ENCODE assay signal across 8 mouse cellular contexts in the genomic region with DNA sequence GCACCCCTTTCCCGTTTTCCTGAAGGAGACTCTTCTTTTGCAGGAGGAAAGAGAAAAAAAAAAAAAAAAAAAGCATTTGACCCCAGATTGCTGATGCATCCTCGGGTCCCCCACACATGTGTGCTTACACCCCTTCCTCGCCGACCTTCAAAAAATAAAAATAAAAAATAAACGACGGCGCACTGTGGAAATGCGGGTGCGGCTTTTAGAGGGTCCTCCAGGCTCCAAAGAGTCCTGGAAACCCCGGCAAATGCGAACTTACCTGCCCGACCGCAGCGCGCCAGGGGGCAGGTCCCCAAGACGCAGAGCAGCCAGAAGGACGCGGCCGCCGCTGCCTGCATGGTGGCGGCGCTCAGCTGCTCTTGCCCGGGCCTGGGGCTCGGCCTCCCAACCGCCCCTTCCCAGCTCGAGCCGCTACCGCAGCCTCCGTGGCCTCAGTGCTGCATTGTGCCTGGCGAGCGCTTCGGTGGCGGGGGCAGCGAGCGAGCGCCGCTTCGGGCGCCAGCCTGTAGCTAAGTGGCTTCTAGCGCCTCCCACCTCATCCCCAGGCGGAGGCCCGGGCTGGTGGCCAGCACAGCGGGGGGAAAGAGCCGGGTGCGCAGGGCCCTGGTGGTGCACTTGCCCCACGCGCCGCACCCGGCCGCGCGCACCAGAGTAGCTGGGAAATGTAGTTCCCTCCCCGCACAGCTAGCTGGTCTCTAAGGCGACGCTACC. TPM values are rescaled to one million over a fixed set of nuclear protein-coding genes. Genes with fewer than 3 reads are reported as not detected.
DNase-seq lines count a peak whose midpoint lies in the region; ATAC-seq and TF ChIP-seq lines count a peak whose summit lies in the region.

A gene (minus strand): TSS at position 547 of the 714 bp plus-strand sequence.

- H3K4me3 ChIP-seq in gastrocnemius, adult 2 months: peak within 1 kb of the TSS; percentile 85
- peak within 1 kb of the TSS; percentile 80 for H3K4me3 ChIP-seq in hindbrain, embryonic 14.5 days (replicated peaks; ENCODE audit: low read length)
- H3K4me3 ChIP-seq in lung, embryonic 16.5 days (ENCODE audit: low read length): peak within 1 kb of the TSS; percentile 64

- H3K36me3 ChIP-seq in hindbrain, embryonic 14.5 days (replicated peaks; ENCODE audit: control insufficient read depth, insufficient read depth): no peaks in the 10 kb centered on the region; the same call in 1 of the 2 replicates
- no peaks in the 10 kb centered on the region for H3K36me3 ChIP-seq in lung, embryonic 16.5 days (ENCODE audit: control insufficient read depth, insufficient read depth, low read length)

- H3K9me3 ChIP-seq in hindbrain, embryonic 14.5 days (ENCODE audit: control insufficient read depth, low read length): no peaks in the 10 kb centered on the region
- no peaks in the 10 kb centered on the region for H3K9me3 ChIP-seq in lung, embryonic 16.5 days (ENCODE audit: control insufficient read depth, low read length)

- peak; percentile 96 for ATAC-seq in hindbrain, embryonic 14.5 days (ENCODE audit: low FRiP score)
- peak; percentile 97 for ATAC-seq in lung, embryonic 16.5 days (ENCODE audit: low read depth)

- H3K27ac ChIP-seq in gastrocnemius, adult 2 months: peak within 1 kb of the TSS; percentile 76
- H3K27ac ChIP-seq in hindbrain, embryonic 14.5 days: peak within 1 kb of the TSS; percentile 86
- H3K27ac ChIP-seq in lung, embryonic 16.5 days (ENCODE audit: low read length): no peak within 1 kb of the TSS

- peak within 1 kb of the TSS; percentile 83 for H3K9ac ChIP-seq in hindbrain, embryonic 14.5 days
- H3K9ac ChIP-seq in lung, embryonic 16.5 days (ENCODE audit: low read length): peak within 1 kb of the TSS; percentile 73

- H3K4me1 ChIP-seq in hindbrain, embryonic 14.5 days (replicated peaks; ENCODE audit: control insufficient read depth, insufficient read depth, low read length): peaks cover 11% of the 10 kb centered on the region
- no peaks in the 10 kb centered on the region; the same call in 1 of the 2 replicates for H3K4me1 ChIP-seq in lung, embryonic 16.5 days (replicated peaks; ENCODE audit: control insufficient read depth, insufficient read depth, low read length)

- peak within 1 kb of the TSS; percentile 52 for H3K4me2 ChIP-seq in hindbrain, embryonic 14.5 days (replicated peaks)
- peak within 1 kb of the TSS; percentile 79 for H3K4me2 ChIP-seq in lung, embryonic 16.5 days (ENCODE audit: low read depth, low read length)

- WGBS in hindbrain, embryonic 14.5 days: under 1% methylated on average over 54 of the region's 55 CpGs
- under 1% methylated on average over 46 of the region's 55 CpGs for WGBS in lung, embryonic 16.5 days

- intact Hi-C loops in gastrocnemius, adult 2 months (cut with DNase I): loop anchor here (5.0 to 10.0 kb wide), 2 partner anchors 55 to 203 kb away; a partner anchor contains a TSS

- TF ChIP-seq CTCF in gastrocnemius, adult 2 months (IDR thresholded peaks at IDR 0.05): peak; percentile 23; the same call in 1 of the 2 replicates

- peak; percentile 94 for DNase-seq in ZHBTc4 (ENCODE audit: low read depth, low spot score)
- DNase-seq in cerebellum, postnatal 4 days (ENCODE audit: low spot score in 2 of 2): peak; percentile 67 to 85
- peak; percentile 91 for DNase-seq in gastrocnemius, adult 2 months
- peak; percentile 81 for DNase-seq in hindbrain, embryonic 14.5 days (ENCODE audit: low spot score)
- DNase-seq in layer of hippocampus, postnatal 25 days (ENCODE audit: extremely low spot score in 1 of 2, low spot score in 1 of 2): peak; percentile 86 to 92
- DNase-seq in ovary, postnatal 36 days (ENCODE audit: low spot score): peak; percentile 77
- peak; percentile 38 for DNase-seq in yolk sac, embryonic 10.5 days (ENCODE audit: low spot score)

- H3K27me3 ChIP-seq in hindbrain, embryonic 14.5 days (ENCODE audit: control insufficient read depth, insufficient read depth, low read length): no peaks in the 10 kb centered on the region; the same call in 1 of the 2 replicates
- peaks cover 16% of the 10 kb centered on the region for H3K27me3 ChIP-seq in lung, embryonic 16.5 days (ENCODE audit: control insufficient read depth, insufficient read depth, low read depth, low read length)

RNA-seq across cellular contexts. Expression of the gene that starts here (rescaled TPM):
- 1 to 10 TPM; 1.6 to 2.8 TPM for total RNA-seq in gastrocnemius, adult 2 months (2021)
- polyA plus RNA-seq in hindbrain, embryonic 14.5 days (2014; fragmentation: Nextera tagmentation; extraction: Ambion mirVana): 55.6 and 56.0 TPM in 2 replicates
- 100 to 1,000 TPM; 153 to 154 TPM for total RNA-seq in layer of hippocampus, postnatal 25 days (2021)
- polyA plus RNA-seq in lung, embryonic 16.5 days (2015; fragmentation: Nextera tagmentation; extraction: Ambion mirVana): 3.7 and 4.3 TPM in 2 replicates

Comparison
In these comparisons a context has a peak if more than half of its experiments do, and no peak if none do; other contexts are left out.
1. RNA of the gene that starts here (total RNA-seq): 153 to 154 TPM in layer of hippocampus, postnatal 25 days; 1.6 to 2.8 TPM in gastrocnemius, adult 2 months; every median in the first group is over 10 times any median in the second.
2. RNA of the gene that starts here (polyA plus RNA-seq): 55.6 to 56.0 TPM in hindbrain, embryonic 14.5 days; 3.7 to 4.3 TPM in lung, embryonic 16.5 days; every median in the first group is over 10 times any median in the second.
3. DNase-seq: peak in every context shown above with its lines; median percentile 94 in ZHBTc4; 91 in gastrocnemius, adult 2 months; 89 in layer of hippocampus, postnatal 25 days; 81 in hindbrain, embryonic 14.5 days; 77 in ovary, postnatal 36 days; 76 in cerebellum, postnatal 4 days; 38 in yolk sac, embryonic 10.5 days.
4. Peak in every context shown above with its lines, with median percentiles within 50 percentile points of each other: H3K4me3 ChIP-seq.